Mouse (Mus musculus) embryonic facial prominence, embryonic 12.5 days (tissue): Measurements from ENCODE around the gene Plcb1. TPM values are rescaled to one million over a fixed set of nuclear protein-coding genes. Genes with fewer than 3 reads are reported as not detected.

Source experiments
- ATAC-seq: fragments of 200-750 bp; cut with Nextera tagmentation; 2 replicates; pipeline ENCODE4 v1.8.0; 2017; ENCODE audit not compliant: insufficient number of reproducible peaks, insufficient read depth, low FRiP score, low TSS enrichment
- H3K27ac ChIP-seq: fragments of 300-500 bp; sonication (generic); 2 replicates; pipeline ENCODE4 v1.5.1; 2016; ENCODE audit warnings: mild to moderate bottlenecking
- H3K27me3 ChIP-seq: fragments of 300-500 bp; sonication (generic); 2 replicates; pipeline ENCODE4 v1.6.1; 2016; ENCODE audit warnings: mild to moderate bottlenecking, moderate library complexity
- H3K36me3 ChIP-seq: fragments of 300-500 bp; sonication (generic); 2 replicates; pipeline ENCODE4 v1.6.1; 2016; ENCODE audit warnings: mild to moderate bottlenecking
- H3K4me1 ChIP-seq: fragments of 300-500 bp; sonication (generic); 2 replicates; pipeline ENCODE4 v1.6.1; 2016
- H3K4me2 ChIP-seq: fragments of 300-500 bp; sonication (generic); replicated peaks from 2 replicates; pipeline ENCODE4 v1.6.1; 2016; ENCODE audit warnings: mild to moderate bottlenecking, moderate library complexity
- H3K4me3 ChIP-seq: fragments of 300-500 bp; sonication (generic); 2 replicates; pipeline ENCODE4 v1.5.1; 2016; ENCODE audit warnings: mild to moderate bottlenecking
- H3K9ac ChIP-seq: fragments of 300-500 bp; sonication (generic); 2 replicates; pipeline ENCODE4 v1.6.1; 2016; ENCODE audit warnings: mild to moderate bottlenecking, moderate library complexity
- H3K9me3 ChIP-seq: fragments of 300-500 bp; sonication (generic); 2 replicates; pipeline ENCODE4 v1.6.1; 2016; ENCODE audit warnings: mild to moderate bottlenecking, moderate library complexity
- WGBS: fragments of 180-500 bp; shearing (Covaris S2); methylation state at CpG from one replicate; pipeline ENCODE4 v1.1.7; 2016; 5-methylcytosine and 5-hydroxymethylcytosine counted together
- polyA plus RNA-seq: library from polyadenylated mRNA; unstranded; fragments of >200 nt; fragmentation: Nextera tagmentation; extraction: Ambion mirVana; gene quantifications from 2 replicates; pipeline ENCODE4 v1.2.1, GENCODE M21; 2016

Plcb1 gene
- polyA plus RNA-seq, 1 experiment from 2014 or later, result 16.5 TPM

GRCm38 (mm10) chr2:135165512-135165911 lies 379.6 kb downstream of the Plcb1 start:
- H3K27ac ChIP-seq, result no peak overlapping the region
- no peaks in the 10 kb centered on the region for H3K4me1 ChIP-seq
- H3K4me3 ChIP-seq, result no peak overlapping the region
- no peaks in the 10 kb centered on the region for H3K27me3 ChIP-seq
- H3K9ac ChIP-seq, result no peak overlapping the region
- no peak overlapping the region for H3K4me2 ChIP-seq
- ATAC-seq, result no peak
- H3K9me3 ChIP-seq, result no peaks in the 10 kb centered on the region
- no peaks in the 10 kb centered on the region for H3K36me3 ChIP-seq
- WGBS, result 78% methylated on average over 3 of the region's 3 CpGs

DNA sequence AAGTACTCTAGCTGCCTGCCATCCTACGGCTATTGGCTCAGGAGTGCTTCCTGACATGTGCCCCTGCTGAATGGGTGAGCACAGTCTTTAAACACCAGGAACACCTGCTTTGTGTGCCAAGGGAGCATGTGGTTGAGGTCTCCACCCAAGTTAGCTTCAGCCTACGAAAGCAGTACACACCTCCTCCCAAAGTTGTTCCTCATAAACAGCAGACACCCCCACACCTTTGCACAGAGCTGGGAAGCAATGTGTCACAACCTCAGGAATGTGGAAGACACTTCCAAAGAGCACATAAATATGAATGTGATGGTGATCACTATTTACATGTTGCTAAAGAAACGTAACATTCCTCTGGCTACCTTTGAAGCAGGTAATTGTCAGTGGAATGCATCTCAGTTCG lies 389.7 kb downstream of the Plcb1 start:
- Histone ChIP-seq H3K27ac (no peak overlapping the region), H3K4me3 (no peak overlapping the region), H3K9me3 (no peaks in the 10 kb centered on the region), H3K9ac (no peak overlapping the region), H3K4me2 (no peak overlapping the region), H3K27me3 (no peaks in the 10 kb centered on the region), H3K4me1 (no peaks in the 10 kb centered on the region), H3K36me3 (no peaks in the 10 kb centered on the region)
- 77% methylated on average over 4 of the region's 4 CpGs for WGBS
- ATAC-seq, result no peak

GRCm38 (mm10) chr2:135187659-135188058 lies 401.8 kb downstream of the Plcb1 start:
- Histone ChIP-seq H3K4me3 (no peak overlapping the region), H3K9me3 (no peaks in the 10 kb centered on the region), H3K4me1 (no peaks in the 10 kb centered on the region), H3K4me2 (no peak overlapping the region), H3K27ac (no peak overlapping the region), H3K36me3 (no peaks in the 10 kb centered on the region), H3K27me3 (no peaks in the 10 kb centered on the region), H3K9ac (no peak overlapping the region)
- WGBS, result 78% methylated on average over 6 of the region's 6 CpGs
- no peak for ATAC-seq

- Histone ChIP-seq H3K4me3 (no peak overlapping the region), H3K36me3 (no peaks in the 10 kb centered on the region), H3K9me3 (no peaks in the 10 kb centered on the region), H3K4me2 (no peak overlapping the region), H3K27me3 (no peaks in the 10 kb centered on the region), H3K9ac (no peak overlapping the region), H3K27ac (no peak overlapping the region), H3K4me1 (no peaks in the 10 kb centered on the region)
- no peak for ATAC-seq
- 86% methylated on average over 3 of the region's 3 CpGs for WGBS
These were observed 415.0 kb downstream of the Plcb1 start for GRCm38 (mm10) chr2:135200830-135201229.

DNA sequence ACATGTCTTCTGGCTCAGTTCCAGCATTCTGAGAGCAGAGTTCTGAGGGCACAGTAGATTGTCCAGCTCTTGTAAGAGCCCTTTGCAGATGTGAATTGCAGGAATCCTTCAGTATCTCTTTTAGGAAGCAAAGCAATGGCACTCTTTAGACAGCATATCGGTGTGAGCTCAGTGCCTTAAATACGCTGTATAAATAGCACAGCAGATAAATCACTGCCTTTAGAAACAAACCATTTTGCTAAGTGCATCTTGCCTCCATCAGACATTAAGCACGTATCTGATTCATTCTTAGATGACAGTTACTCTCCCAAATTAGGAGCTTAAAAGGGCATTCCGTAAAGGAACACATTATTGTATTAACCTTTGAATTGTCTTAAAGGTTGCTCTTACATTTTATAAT lies 416.5 kb downstream of the Plcb1 start:
- Histone ChIP-seq H3K27me3 (no peaks in the 10 kb centered on the region), H3K9ac (no peak overlapping the region), H3K9me3 (no peaks in the 10 kb centered on the region), H3K36me3 (no peaks in the 10 kb centered on the region), H3K4me2 (no peak overlapping the region), H3K4me3 (no peak overlapping the region), H3K27ac (no peak overlapping the region), H3K4me1 (no peaks in the 10 kb centered on the region)
- 75% methylated on average over 4 of the region's 4 CpGs for WGBS
- ATAC-seq, result no peak

GRCm38 (mm10) chr2:135204141-135205120 lies 418.6 kb downstream of the Plcb1 start:
- no peak for ATAC-seq
- 77% methylated on average over 11 of the region's 11 CpGs for WGBS
- H3K36me3 ChIP-seq, result no peaks in the 10 kb centered on the region

DNA sequence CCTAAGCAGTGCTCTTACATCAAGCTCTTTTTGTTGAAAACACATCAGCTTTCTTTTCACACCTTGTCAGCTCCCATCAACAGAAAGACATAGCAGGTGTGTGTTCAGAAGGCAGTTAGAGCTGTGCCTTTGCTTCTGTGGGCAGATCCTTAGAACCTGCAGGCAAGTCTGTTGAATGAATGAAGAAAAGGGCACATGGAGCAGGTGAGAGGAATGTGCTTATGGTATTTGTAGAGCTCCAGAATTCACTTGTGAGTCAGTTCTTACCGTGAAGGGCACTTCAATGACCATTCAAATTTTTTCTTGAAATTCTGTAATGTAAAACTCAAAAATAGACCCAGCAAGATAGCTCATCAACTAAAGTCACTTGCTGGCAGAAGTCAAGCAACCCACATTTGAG lies 423.0 kb downstream of the Plcb1 start:
- ATAC-seq, result no peak
- H3K4me3 ChIP-seq, result no peak overlapping the region
- no peaks in the 10 kb centered on the region for H3K36me3 ChIP-seq
- no peak overlapping the region for H3K9ac ChIP-seq
- no peaks in the 10 kb centered on the region for H3K9me3 ChIP-seq
- no peak overlapping the region for H3K27ac ChIP-seq
- no peaks in the 10 kb centered on the region for H3K4me1 ChIP-seq
- no peaks in the 10 kb centered on the region for H3K27me3 ChIP-seq
- WGBS, result 80% methylated on average over 1 of the region's 1 CpGs
- H3K4me2 ChIP-seq, result no peak overlapping the region

More at GRCm38 (mm10) chr2:135204141-135205120, 418.6 kb downstream of the Plcb1 start:
- Histone ChIP-seq H3K27me3 (no peaks in the 10 kb centered on the region), H3K9ac (no peak overlapping the region), H3K4me1 (no peaks in the 10 kb centered on the region), H3K4me3 (no peak overlapping the region), H3K4me2 (no peak overlapping the region), H3K9me3 (no peaks in the 10 kb centered on the region), H3K27ac (no peak overlapping the region)

GRCm38 (mm10) chr2:135214746-135215448 lies 429.0 kb downstream of the Plcb1 start:
- WGBS, result 40% methylated on average over 4 of the region's 4 CpGs
- no peak overlapping the region for H3K27ac ChIP-seq
- ATAC-seq, result no peak

DNA sequence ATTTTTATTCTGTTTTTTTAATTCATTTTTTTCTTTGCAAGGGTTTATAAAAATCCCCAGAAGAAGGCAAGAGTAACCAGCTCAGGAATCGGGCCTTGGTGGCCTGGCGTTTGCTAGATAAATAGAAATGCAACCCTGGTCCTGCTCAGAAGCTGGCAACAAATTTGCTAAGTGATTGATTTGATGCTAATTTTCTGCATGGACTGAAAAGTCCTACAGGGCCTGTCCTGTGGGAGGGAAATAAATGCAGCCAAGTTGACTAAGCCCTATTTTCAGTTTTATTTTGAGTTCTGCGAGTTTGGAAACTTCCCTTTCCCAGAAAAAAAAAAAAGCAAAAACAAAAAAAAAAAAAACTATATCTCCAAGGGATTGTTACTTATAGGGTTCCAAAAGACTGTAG lies 433.5 kb downstream of the Plcb1 start:
- no peak overlapping the region for H3K9ac ChIP-seq
- no peaks in the 10 kb centered on the region for H3K27me3 ChIP-seq
- ATAC-seq, result no peak
- H3K9me3 ChIP-seq, result no peaks in the 10 kb centered on the region
- no peak overlapping the region for H3K4me2 ChIP-seq
- no peak overlapping the region for H3K27ac ChIP-seq
- WGBS, result 80% methylated on average over 3 of the region's 3 CpGs
- no peaks in the 10 kb centered on the region for H3K4me1 ChIP-seq
- H3K4me3 ChIP-seq, result no peak overlapping the region
- H3K36me3 ChIP-seq, result no peaks in the 10 kb centered on the region

More at GRCm38 (mm10) chr2:135214746-135215448, 429.0 kb downstream of the Plcb1 start:
- no peaks in the 10 kb centered on the region for H3K27me3 ChIP-seq
- H3K4me3 ChIP-seq, result no peak overlapping the region
- H3K9ac ChIP-seq, result no peak overlapping the region
- no peak overlapping the region for H3K4me2 ChIP-seq
- H3K36me3 ChIP-seq, result no peaks in the 10 kb centered on the region
- no peaks in the 10 kb centered on the region for H3K9me3 ChIP-seq
- H3K4me1 ChIP-seq, result no peaks in the 10 kb centered on the region

DNA sequence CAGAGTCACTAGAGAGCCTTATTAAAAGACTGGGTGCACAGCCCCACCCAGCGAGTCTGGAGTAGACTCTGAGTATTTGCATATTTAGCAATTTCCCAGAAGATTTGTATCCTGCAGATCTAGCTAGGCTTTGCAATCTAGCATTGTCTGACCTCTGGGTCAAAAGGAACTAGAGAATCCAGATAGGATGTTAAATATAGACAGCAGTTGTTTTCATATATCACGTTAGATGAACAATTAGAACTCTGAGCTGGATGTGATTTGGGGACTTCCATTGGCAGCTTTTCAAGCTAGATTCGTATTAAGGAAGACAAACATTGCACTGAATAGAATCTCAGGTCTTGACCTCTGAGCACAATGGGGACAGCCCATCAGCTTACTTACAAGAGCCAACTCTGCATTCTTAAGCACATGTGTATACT lies 439.7 kb downstream of the Plcb1 start:
- WGBS, result 60% methylated on average over 3 of the region's 3 CpGs
- H3K4me1 ChIP-seq, result no peaks in the 10 kb centered on the region
- no peaks in the 10 kb centered on the region for H3K36me3 ChIP-seq
- no peak overlapping the region for H3K4me2 ChIP-seq
- no peak for ATAC-seq
- no peak overlapping the region for H3K4me3 ChIP-seq
- no peaks in the 10 kb centered on the region for H3K27me3 ChIP-seq
- H3K27ac ChIP-seq, result no peak overlapping the region
- no peak overlapping the region for H3K9ac ChIP-seq
- no peaks in the 10 kb centered on the region for H3K9me3 ChIP-seq

DNA sequence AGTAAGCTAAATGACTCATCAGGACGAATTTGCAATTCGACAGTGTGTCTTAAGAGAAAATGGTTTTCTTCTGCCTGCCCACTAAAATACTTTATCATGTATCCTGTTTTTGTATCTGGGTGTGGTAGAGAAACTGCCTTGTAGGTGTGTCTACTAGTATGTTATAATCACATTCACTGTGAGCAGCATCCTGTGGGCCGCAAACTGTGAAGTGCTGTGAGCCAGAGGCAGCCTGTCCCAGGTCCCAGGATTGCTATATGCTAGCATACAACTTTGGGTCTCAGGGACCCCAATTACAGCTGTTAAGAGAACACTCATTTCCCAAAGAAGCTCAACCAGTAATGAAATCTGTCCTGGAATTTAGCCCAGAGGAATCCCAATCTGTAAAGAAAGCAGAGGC lies 444.4 kb downstream of the Plcb1 start:
- 87% methylated on average over 3 of the region's 3 CpGs for WGBS
- no peak overlapping the region for H3K9ac ChIP-seq
- H3K4me3 ChIP-seq, result no peak overlapping the region
- ATAC-seq, result no peak
- H3K4me2 ChIP-seq, result no peak overlapping the region
- H3K4me1 ChIP-seq, result no peaks in the 10 kb centered on the region
- H3K36me3 ChIP-seq, result no peaks in the 10 kb centered on the region
- no peak overlapping the region for H3K27ac ChIP-seq
- no peaks in the 10 kb centered on the region for H3K27me3 ChIP-seq
- no peaks in the 10 kb centered on the region for H3K9me3 ChIP-seq
